Mouse (Mus musculus) forebrain, embryonic 13.5 days (tissue): ENCODE data around the gene Gatd1. TPM values are rescaled to one million over a fixed set of nuclear protein-coding genes. Genes with fewer than 3 reads are reported as not detected.

Source experiments
- ATAC-seq: fragments of 200-750 bp; cut with Nextera tagmentation; 2 replicates; pipeline ENCODE4 v1.8.0; 2017
- H3K27ac ChIP-seq: fragments of 300-500 bp; sonication (generic); 2 replicates; pipeline ENCODE4 v1.5.1; 2015; ENCODE audit warnings: inconsistent platforms, mild to moderate bottlenecking, moderate library complexity
- H3K27me3 ChIP-seq: fragments of 300-500 bp; sonication (generic); 2 replicates; pipeline ENCODE4 v1.6.1; 2015; ENCODE audit warnings: mild to moderate bottlenecking, inconsistent platforms
- H3K36me3 ChIP-seq: fragments of 300-500 bp; sonication (generic); 2 replicates; pipeline ENCODE4 v1.6.1; 2015; ENCODE audit warnings: mild to moderate bottlenecking, inconsistent platforms; ENCODE audit not compliant: poor library complexity, severe bottlenecking
- H3K4me1 ChIP-seq: fragments of 300-500 bp; sonication (generic); 2 replicates; pipeline ENCODE4 v1.6.1; 2015; ENCODE audit warnings: inconsistent platforms
- H3K4me2 ChIP-seq: fragments of 300-500 bp; sonication (generic); 2 replicates; pipeline ENCODE4 v1.6.1; 2015; ENCODE audit warnings: inconsistent platforms, mild to moderate bottlenecking, moderate library complexity
- H3K4me3 ChIP-seq: fragments of 300-500 bp; sonication (generic); 2 replicates; pipeline ENCODE4 v1.5.1; 2015; ENCODE audit warnings: mild to moderate bottlenecking, inconsistent platforms
- H3K9ac ChIP-seq: fragments of 300-500 bp; sonication (generic); 2 replicates; pipeline ENCODE4 v1.6.1; 2015; ENCODE audit warnings: mild to moderate bottlenecking, inconsistent platforms
- H3K9me3 ChIP-seq: fragments of 300-500 bp; sonication (generic); replicated peaks from 2 replicates; pipeline ENCODE4 v1.6.1; 2016; ENCODE audit warnings: inconsistent platforms
- WGBS: fragments of 180-500 bp; shearing (Covaris S2); methylation state at CpG from one replicate; pipeline ENCODE4 v1.1.7; 2015; 5-methylcytosine and 5-hydroxymethylcytosine counted together
- polyA plus RNA-seq: library from polyadenylated mRNA; unstranded; fragments of >200 nt; fragmentation: Nextera tagmentation; extraction: Ambion mirVana; gene quantifications from 2 replicates; pipeline ENCODE4 v1.2.1, GENCODE M21; 2015

The Gatd1 gene
- 53.2 and 55.6 TPM in 2 replicates for polyA plus RNA-seq

DNA sequence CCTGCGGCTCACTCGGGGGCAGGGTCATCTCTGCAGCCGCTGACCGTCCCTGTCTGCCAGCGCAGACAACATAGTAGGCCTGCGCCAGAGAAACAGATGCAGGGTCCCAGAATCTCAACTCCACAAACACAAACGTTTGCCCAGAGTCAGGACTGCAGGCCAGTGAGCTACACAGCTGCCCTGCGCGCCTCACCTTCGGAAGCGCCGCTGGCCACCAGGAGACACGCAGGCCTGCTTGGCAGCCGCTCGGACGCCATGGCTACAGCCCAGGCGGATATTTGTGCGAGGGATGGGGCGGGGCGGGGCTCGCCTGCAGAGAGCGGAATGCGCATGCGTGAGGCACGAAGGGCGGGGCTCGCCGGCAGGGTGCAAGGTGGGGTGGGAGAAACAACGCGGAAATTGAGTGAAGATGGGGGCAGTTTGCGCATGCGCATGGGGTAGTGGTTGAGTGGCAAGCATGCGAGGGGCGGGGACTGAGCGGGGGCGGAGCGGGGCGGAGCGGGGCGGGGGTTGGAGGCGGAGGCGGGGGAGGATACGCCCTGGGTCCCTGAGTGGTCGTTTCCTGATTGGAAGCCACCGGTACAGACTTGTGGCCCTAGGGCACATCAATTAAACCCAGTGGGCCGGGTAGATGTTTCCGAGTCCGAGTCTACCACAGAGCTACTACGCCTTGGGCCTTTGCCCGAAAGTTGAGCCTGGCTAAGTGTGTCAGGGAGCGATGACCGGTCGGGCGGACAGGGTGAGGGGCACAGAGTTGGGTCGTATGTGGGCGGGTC lies at the start of gene Gatd1:
Gene Gatd1 (minus strand): TSS at position 328 of the 776 bp plus-strand sequence.
- H3K4me1 ChIP-seq: peaks cover 20% of the 10 kb centered on the region
- H3K4me2 ChIP-seq: peak within 1 kb of the TSS; percentile 96
- under 1% methylated on average over 55 of the region's 56 CpGs for WGBS
- peaks cover 3% of the 10 kb centered on the region; the same call in 1 of the 2 replicates for H3K27me3 ChIP-seq
- peak within 1 kb of the TSS; percentile 81 for H3K27ac ChIP-seq
- peak within 1 kb of the TSS; percentile 91 for H3K9ac ChIP-seq
- peak; percentile 89 for ATAC-seq
- H3K4me3 ChIP-seq: peak within 1 kb of the TSS; percentile 77
- no peaks in the 10 kb centered on the region for H3K9me3 ChIP-seq
- H3K36me3 ChIP-seq: peaks cover 18% of the 10 kb centered on the region

DNA sequence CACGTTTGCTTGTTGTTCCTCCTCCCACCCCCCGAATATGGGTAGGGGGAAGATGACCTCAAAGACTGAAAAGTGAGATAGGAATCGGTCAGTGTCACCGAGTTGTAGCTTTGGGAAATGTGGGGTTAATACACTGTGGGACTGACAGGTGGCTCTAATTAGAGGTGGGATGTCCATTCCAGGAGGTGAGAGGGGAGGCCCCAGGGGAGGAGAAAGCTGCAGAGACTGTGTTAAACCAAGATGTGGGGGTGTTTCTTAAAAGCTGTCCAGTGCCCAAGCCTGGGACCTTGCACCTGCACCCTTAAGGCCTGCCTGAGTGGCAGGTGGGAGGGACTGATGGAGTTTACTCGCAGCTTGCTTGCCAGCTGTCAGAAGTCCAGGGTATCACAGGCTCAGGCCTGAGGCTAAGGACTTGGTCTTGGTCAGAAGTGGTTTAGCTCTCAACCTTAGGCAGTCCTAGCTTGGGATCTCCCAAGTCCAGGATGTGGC lies 48.4 kb upstream of the Gatd1 start:
- Histone ChIP-seq H3K4me1 (peaks cover 27% of the 10 kb centered on the region), H3K9me3 (no peaks in the 10 kb centered on the region), H3K27me3 (peaks cover 82% of the 10 kb centered on the region), H3K4me3 (peak overlapping the region; percentile 36), H3K36me3 (peaks cover 21% of the 10 kb centered on the region), H3K9ac (no peak overlapping the region; the same call in 1 of the 2 replicates), H3K27ac (no peak overlapping the region), H3K4me2 (peak overlapping the region; percentile 62)
- WGBS: 23% methylated on average over 5 of the region's 5 CpGs
- ATAC-seq: no peak

DNA sequence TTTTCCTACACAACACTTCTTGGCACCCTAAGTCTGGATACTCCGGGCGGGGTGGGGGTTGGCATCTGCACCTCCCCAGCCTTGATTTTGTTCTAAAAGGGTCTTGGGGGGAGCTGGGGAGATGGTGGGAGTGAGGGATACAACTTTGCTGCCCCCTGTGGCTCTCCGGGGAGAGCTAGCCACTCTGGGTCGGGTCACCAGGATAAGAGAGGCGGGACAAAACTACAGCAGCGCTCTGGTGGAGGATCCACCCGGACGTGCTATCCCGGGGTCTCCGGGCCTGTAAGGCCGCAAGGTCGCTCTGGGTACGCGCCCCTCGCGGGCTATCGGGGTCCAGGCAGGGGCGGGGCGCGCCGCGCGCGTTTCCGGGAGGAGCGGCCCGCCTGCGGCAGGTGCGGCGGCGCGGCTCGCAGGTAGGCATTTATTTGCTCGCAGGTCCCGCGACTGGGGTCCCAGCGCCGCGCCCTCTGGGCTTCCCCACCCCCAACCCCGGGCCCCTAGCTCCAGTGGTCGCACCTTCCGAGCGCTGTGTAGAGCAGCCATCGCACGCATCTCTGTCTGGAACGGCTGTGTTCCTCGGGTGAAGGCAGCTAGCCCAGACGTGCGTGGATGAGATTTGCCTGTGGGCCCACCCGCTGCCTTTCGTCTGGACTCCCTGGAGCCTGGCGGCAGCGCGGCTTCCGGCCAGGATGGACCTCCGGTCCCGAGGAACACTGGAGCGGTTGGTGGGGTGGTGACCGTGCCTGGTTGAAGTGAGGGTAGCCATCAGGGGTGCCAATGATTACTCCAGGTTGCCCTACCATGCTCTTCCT lies 47.8 kb upstream of the Gatd1 start:
- Histone ChIP-seq H3K4me1 (peaks cover 20% of the 10 kb centered on the region), H3K27ac (no peak overlapping the region), H3K4me2 (peak overlapping the region; percentile 62), H3K9me3 (no peaks in the 10 kb centered on the region), H3K9ac (peak overlapping the region; percentile 45), H3K36me3 (peaks cover 21% of the 10 kb centered on the region), H3K27me3 (peaks cover 79% of the 10 kb centered on the region), H3K4me3 (peak overlapping the region; percentile 36)
- no peak for ATAC-seq
- WGBS: 3% methylated on average over 41 of the region's 59 CpGs

DNA sequence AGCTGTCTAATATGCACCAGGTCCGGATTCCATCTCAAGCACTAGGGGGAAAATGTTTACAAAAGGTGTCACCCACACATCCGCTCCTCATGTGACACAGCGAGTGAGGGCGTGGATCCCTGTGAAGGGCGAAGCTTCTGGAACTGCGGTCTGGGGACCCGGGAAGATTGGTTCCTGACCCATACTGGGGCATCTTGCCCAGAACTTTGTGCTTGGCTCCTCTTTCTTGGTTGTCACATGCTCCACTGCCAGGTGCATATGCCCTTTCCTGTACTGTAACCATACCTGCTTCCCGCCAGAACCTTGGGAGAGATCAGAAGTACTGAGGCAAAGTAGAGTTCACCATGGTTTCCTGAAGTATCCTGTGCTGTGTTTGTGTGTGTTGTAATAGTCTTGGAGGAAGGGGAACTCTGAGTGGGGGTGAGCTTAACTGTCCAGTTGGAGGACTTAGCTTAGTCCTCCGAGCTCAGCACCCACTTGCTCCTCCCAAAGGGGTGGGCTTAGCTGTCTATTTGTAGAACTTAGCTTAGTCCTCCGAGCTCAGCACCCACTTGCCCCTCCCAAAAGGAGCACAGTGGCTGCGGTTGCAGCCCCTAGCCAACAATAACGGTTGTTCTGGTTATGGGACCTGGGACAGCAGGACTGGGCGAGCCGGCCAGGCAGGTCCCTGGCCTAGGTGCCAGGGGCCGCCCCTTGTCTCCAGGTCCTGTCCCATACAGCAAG lies 46.6 kb upstream of the Gatd1 start, which contains the start of gene Cracr2b:
Gene Cracr2b (plus strand): TSS at position 704 of the 723 bp plus-strand sequence.
- Histone ChIP-seq H3K4me3 (peak within 1 kb of the TSS; percentile 36), H3K27me3 (peaks cover 72% of the 10 kb centered on the region), H3K36me3 (peaks cover 21% of the 10 kb centered on the region), H3K9me3 (no peaks in the 10 kb centered on the region), H3K9ac (peak within 1 kb of the TSS; percentile 45), H3K27ac (no peak within 1 kb of the TSS), H3K4me1 (peaks cover 31% of the 10 kb centered on the region), H3K4me2 (peak within 1 kb of the TSS; percentile 62)
- WGBS: 74% methylated on average over 15 of the region's 15 CpGs
- no peak for ATAC-seq

DNA sequence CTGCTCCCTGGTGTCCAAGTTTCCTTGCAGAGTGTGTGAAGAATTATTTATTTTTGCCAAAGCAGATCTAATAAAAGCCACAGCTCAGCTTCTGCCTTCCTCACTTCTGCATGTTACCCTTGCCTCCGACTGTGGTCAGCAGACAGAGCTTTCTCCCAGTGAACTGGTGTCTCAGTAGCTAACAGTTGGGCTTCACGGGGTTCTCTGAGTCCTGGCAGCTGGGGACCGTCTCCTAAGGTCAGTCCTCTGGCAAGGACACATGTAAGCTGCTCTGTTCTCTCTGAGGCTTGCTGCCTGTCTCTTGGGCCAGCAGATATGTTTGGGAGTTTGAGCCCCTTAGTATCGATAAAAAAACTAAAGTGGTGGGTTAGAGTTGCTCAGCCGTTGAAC lies 46.1 kb upstream of the Gatd1 start:
- Histone ChIP-seq H3K36me3 (peaks cover 21% of the 10 kb centered on the region), H3K9ac (no peak overlapping the region), H3K4me1 (peaks cover 32% of the 10 kb centered on the region), H3K4me3 (no peak overlapping the region), H3K4me2 (no peak overlapping the region), H3K27ac (no peak overlapping the region), H3K27me3 (peaks cover 67% of the 10 kb centered on the region), H3K9me3 (no peaks in the 10 kb centered on the region)
- WGBS: 78% methylated on average over 5 of the region's 5 CpGs
- ATAC-seq: no peak

DNA sequence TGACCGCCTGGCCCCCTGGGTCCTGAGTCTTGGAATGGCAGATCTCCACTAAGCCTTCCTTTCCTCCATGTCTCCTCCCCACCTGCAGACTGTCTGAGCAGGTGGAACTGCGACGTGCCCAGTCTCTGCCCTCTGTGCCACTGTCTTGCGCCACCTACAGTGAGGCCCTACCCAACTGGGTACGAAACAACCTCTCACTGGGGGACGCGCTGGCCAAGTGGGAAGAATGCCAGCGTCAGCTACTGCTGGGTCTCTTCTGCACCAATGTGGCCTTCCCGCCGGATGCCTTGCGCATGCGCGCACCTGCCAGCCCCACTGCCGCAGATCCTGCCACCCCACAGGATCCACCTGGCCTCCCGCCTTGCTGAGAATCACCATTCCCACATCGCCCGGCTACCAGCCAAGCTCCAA lies 45.4 kb upstream of the Gatd1 start:
- Histone ChIP-seq H3K4me1 (peaks cover 33% of the 10 kb centered on the region), H3K9ac (no peak overlapping the region), H3K27me3 (peaks cover 60% of the 10 kb centered on the region), H3K4me3 (no peak overlapping the region), H3K27ac (no peak overlapping the region), H3K36me3 (peaks cover 21% of the 10 kb centered on the region), H3K9me3 (no peaks in the 10 kb centered on the region), H3K4me2 (no peak overlapping the region)
- ATAC-seq: no peak
- 86% methylated on average over 17 of the region's 17 CpGs for WGBS

DNA sequence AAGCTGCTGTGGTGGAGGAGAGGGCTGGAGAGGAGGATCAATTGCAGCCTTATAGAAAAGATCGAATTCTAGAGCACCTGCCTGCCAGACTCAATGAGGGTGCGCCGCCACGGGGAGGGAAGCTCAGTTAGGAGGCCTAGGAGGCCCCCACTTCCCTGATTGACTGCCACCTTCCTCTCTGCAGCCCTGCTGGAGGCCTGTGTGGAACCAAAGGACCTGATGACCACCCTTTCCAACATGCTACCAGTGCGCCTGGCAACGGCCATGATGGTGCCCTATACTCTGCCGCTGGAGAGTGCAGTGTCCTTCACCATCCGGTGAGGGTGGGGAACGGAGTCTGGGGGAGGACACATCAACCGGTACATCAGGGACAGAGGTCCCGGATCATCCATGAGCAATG lies 44.7 kb upstream of the Gatd1 start:
- no peak overlapping the region for H3K27ac ChIP-seq
- no peak overlapping the region for H3K9ac ChIP-seq
- 91% methylated on average over 11 of the region's 11 CpGs for WGBS
- no peaks in the 10 kb centered on the region for H3K9me3 ChIP-seq
- peaks cover 53% of the 10 kb centered on the region for H3K27me3 ChIP-seq
- peaks cover 33% of the 10 kb centered on the region for H3K4me1 ChIP-seq
- ATAC-seq: no peak
- no peak overlapping the region for H3K4me3 ChIP-seq
- H3K4me2 ChIP-seq: no peak overlapping the region
- H3K36me3 ChIP-seq: peaks cover 21% of the 10 kb centered on the region

DNA sequence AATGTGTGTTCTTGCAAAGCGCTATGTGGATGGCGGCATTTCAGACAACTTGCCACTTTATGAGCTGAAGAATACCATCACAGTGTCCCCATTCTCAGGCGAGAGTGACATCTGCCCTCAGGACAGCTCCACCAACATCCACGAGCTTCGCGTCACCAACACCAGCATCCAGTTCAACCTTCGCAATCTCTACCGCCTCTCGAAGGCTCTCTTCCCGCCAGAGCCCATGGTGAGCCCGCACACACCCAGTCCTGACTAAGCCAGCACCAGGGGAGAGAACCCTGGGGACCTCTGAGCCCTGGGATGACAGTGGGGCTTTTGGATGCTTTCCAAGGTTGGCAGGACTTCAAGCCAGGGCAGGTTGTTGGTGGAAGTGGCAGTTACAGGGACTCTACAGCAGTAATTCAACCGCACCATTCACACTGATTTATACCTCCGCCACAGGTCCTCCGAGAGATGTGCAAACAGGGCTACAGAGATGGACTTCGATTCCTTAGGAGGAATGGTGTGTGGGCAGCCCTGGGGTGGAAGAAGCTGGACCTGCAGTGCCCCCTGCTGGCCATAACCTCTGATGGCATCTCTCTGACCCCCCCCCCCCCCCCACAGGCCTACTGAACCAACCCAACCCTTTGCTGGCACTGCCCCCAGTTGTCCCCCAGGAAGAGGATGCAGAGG lies 44.2 kb upstream of the Gatd1 start:
- no peak overlapping the region for H3K4me3 ChIP-seq
- peaks cover 21% of the 10 kb centered on the region for H3K36me3 ChIP-seq
- H3K9ac ChIP-seq: no peak overlapping the region
- H3K27ac ChIP-seq: no peak overlapping the region
- ATAC-seq: no peak
- no peak overlapping the region for H3K4me2 ChIP-seq
- WGBS: 77% methylated on average over 15 of the region's 15 CpGs
- H3K9me3 ChIP-seq: no peaks in the 10 kb centered on the region
- peaks cover 48% of the 10 kb centered on the region for H3K27me3 ChIP-seq
- peaks cover 33% of the 10 kb centered on the region for H3K4me1 ChIP-seq

DNA sequence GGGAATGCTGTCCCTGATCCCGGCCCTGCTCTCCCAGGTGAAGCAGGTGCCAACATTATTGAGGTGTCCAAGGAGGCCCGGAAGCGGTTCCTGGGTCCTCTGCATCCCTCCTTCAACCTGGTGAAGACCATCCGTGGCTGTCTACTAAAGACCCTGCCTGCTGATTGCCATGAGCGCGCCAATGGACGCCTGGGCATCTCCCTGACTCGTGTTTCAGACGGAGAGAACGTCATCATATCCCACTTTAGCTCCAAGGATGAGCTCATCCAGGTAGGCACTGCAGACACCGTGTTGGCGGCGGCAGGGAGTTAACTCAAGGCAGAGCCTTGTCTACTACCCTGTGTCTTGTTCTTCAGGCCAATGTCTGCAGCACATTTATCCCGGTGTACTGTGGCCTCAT lies 43.3 kb upstream of the Gatd1 start:
- 90% methylated on average over 14 of the region's 14 CpGs for WGBS
- ATAC-seq: no peak
- no peaks in the 10 kb centered on the region for H3K9me3 ChIP-seq

DNA sequence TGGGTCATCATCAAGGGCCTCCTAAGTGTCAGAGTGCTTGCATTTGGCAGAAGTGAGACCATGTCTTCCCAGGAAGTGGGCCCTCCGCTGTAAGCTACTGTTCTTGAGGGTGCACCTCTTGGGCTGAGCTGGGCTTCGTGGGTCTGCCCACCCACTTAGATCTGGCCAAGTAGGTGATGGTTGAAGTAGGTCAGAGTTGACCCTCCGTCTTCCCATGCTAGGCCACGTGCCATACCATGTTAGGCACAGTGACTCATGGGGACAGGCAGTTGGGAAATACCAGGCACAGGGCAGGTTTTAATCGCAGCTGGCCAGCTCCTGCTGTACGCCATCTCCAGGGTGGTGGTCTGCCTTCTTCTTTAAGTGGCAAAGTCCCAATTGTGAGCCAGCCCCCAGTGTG lies 42.8 kb upstream of the Gatd1 start:
- H3K4me2 ChIP-seq: peak overlapping the region; percentile 95
- ATAC-seq: no peak
- WGBS: 91% methylated on average over 6 of the region's 6 CpGs
- no peak overlapping the region for H3K4me3 ChIP-seq
- H3K27ac ChIP-seq: no peak overlapping the region
- no peak overlapping the region for H3K9ac ChIP-seq
- H3K27me3 ChIP-seq: peaks cover 34% of the 10 kb centered on the region
- H3K9me3 ChIP-seq: no peaks in the 10 kb centered on the region
- H3K36me3 ChIP-seq: peaks cover 28% of the 10 kb centered on the region
- peaks cover 26% of the 10 kb centered on the region for H3K4me1 ChIP-seq

More for the DNA sequence above, 43.3 kb upstream of the Gatd1 start:
- Histone ChIP-seq H3K36me3 (peaks cover 23% of the 10 kb centered on the region), H3K27ac (no peak overlapping the region), H3K4me3 (no peak overlapping the region), H3K27me3 (peaks cover 39% of the 10 kb centered on the region), H3K4me1 (peaks cover 30% of the 10 kb centered on the region), H3K4me2 (no peak overlapping the region), H3K9ac (no peak overlapping the region)

DNA sequence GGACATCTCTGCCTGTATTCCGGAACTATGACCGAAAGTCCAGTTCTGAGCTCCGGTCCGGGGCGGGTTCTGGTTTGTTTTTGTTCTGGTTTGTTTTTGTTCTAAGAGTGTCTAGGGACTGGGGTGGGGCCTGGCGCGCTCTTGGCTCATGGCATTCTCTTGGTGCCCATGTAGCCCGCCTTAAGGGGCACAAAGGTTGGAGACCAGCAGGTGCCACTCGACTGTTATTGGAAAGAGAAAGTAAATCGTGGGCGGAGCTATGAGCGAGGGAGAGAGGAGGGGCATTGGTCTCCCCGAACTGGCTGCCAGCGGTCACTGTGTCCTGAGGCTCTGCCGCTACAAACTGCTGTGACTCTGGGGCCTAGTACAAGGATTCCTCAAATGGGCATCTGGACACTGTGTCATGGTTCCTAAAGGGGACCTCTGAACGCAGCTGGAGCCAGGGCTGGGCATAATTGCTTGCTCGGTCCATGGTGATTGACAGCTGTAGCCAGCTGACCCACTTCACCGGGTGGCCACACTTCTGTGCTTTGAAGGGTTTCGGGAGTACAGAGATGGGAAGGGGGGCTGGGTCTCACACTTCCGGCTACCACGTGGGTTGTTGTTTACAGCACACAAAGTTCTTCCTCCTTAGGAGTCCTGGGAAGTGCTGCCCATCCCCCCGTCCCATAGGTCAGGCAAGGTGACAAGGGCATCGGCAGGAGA lies 41.8 kb upstream of the Gatd1 start:
- Histone ChIP-seq H3K9me3 (no peaks in the 10 kb centered on the region), H3K9ac (peak overlapping the region; percentile 80), H3K4me2 (peak overlapping the region; percentile 95), H3K36me3 (peaks cover 38% of the 10 kb centered on the region), H3K27ac (peak overlapping the region; percentile 52; the same call in 1 of the 2 replicates), H3K4me1 (peaks cover 21% of the 10 kb centered on the region), H3K4me3 (peak overlapping the region; percentile 68), H3K27me3 (peaks cover 24% of the 10 kb centered on the region)
- WGBS: 1% methylated on average over 23 of the region's 23 CpGs
- peak; percentile 14; the same call in 1 of the 2 replicates for ATAC-seq
